Comparison of ENCODE assay signal across 16 mouse cellular contexts in genomic region chr5:111843622-111844239, GRCm38 (mm10).
DNase-seq lines count a peak whose midpoint lies in the region; ATAC-seq lines count a peak whose summit lies in the region.
"Had no signal": no experiment of that assay in that cellular context is flagged by ENCODE, and none has a peak within 500 bp of the region (broad histone marks: within the 10 kb centered on the region; RNA-seq: fewer than 3 reads in every experiment).

No protein-coding gene starts in this region.

- peak; percentile 21 for DNase-seq in brain, adult 2 months (ENCODE audit: low read depth, low spot score)
- no peak for DNase-seq in embryonic facial prominence, embryonic 14.5 days (ENCODE audit: low spot score)
- DNase-seq in left cerebral cortex, adult 9 months (ENCODE audit: low spot score in 2 of 2), result no peak
- DNase-seq in frontal cortex, postnatal 36 days (ENCODE audit: low spot score in 2 of 2), result no peak
- DNase-seq in adrenal gland, adult (ENCODE audit: inconsistent age in 2 of 2, low spot score in 1 of 2), result no peak
- DNase-seq: adrenal gland, adult 8-10 months; cerebellum, adult 11-12 months; cerebellum, postnatal 36 days; gastrocnemius, adult 2 months; heart, adult 11 months; kidney, adult 9 months; kidney, postnatal 4 days; spleen, adult 18-20 months had no signal

- WGBS in embryonic facial prominence, embryonic 14.5 days, result 31% methylated on average over 17 of the region's 17 CpGs
- WGBS in forebrain, embryonic 16.5 days, result 5% methylated on average over 17 of the region's 17 CpGs
- WGBS in midbrain, embryonic 12.5 days, result 26% methylated on average over 17 of the region's 17 CpGs

- peaks cover 8% of the 10 kb centered on the region for H3K27me3 ChIP-seq in embryonic facial prominence, embryonic 14.5 days (replicated peaks; ENCODE audit: control insufficient read depth, insufficient read depth, low read length)
- H3K27me3 ChIP-seq in forebrain, embryonic 16.5 days (replicated peaks; ENCODE audit: control insufficient read depth, insufficient read depth, low read length), result no peaks in the 10 kb centered on the region
- peaks cover 46% of the 10 kb centered on the region for H3K27me3 ChIP-seq in midbrain, embryonic 12.5 days

- H3K9me3 ChIP-seq in embryonic facial prominence, embryonic 14.5 days (ENCODE audit: control insufficient read depth, low read length), result no peaks in the 10 kb centered on the region
- no peaks in the 10 kb centered on the region for H3K9me3 ChIP-seq in forebrain, embryonic 16.5 days (ENCODE audit: control insufficient read depth, low read length)
- H3K9me3 ChIP-seq in midbrain, embryonic 12.5 days, result no peaks in the 10 kb centered on the region

- H3K4me2 ChIP-seq in embryonic facial prominence, embryonic 14.5 days (ENCODE audit: low read depth, low read length), result 0 out of 2 replicates have a peak overlapping the region, but pooled peaks have one; percentile 2
- peak overlapping the region; percentile 36 for H3K4me2 ChIP-seq in forebrain, embryonic 16.5 days (ENCODE audit: low read length)
- peak overlapping the region; percentile 13 for H3K4me2 ChIP-seq in midbrain, embryonic 12.5 days (replicated peaks)

- ATAC-seq in embryonic facial prominence, embryonic 14.5 days (ENCODE audit: low read depth), result no peak
- ATAC-seq in forebrain, embryonic 16.5 days, result peak; percentile 89
- ATAC-seq in midbrain, embryonic 12.5 days (ENCODE audit: low FRiP score, low read depth), result peak; percentile 57; the same call in 1 of the 2 replicates

- no peak overlapping the region for H3K27ac ChIP-seq in embryonic facial prominence, embryonic 14.5 days (replicated peaks; ENCODE audit: low read depth, low read length)
- peak overlapping the region; percentile 97 for H3K27ac ChIP-seq in forebrain, embryonic 16.5 days (ENCODE audit: low read length)
- H3K27ac ChIP-seq in midbrain, embryonic 12.5 days (replicated peaks), result peak overlapping the region; percentile 63
- H3K27ac ChIP-seq: gastrocnemius, adult 2 months; stomach, postnatal 0 days had no signal

- no peak overlapping the region for H3K9ac ChIP-seq in embryonic facial prominence, embryonic 14.5 days (ENCODE audit: low read depth, low read length)
- peak overlapping the region; percentile 51 for H3K9ac ChIP-seq in forebrain, embryonic 16.5 days (replicated peaks; ENCODE audit: low read depth, low read length)
- no peak overlapping the region for H3K9ac ChIP-seq in midbrain, embryonic 12.5 days (replicated peaks)

- H3K4me1 ChIP-seq in embryonic facial prominence, embryonic 14.5 days (ENCODE audit: control insufficient read depth, insufficient read depth, low read length), result no peaks in the 10 kb centered on the region
- H3K4me1 ChIP-seq in forebrain, embryonic 16.5 days (replicated peaks; ENCODE audit: control insufficient read depth, insufficient read depth, low read length), result peaks cover 36% of the 10 kb centered on the region
- peaks cover 36% of the 10 kb centered on the region for H3K4me1 ChIP-seq in midbrain, embryonic 12.5 days

- no peak overlapping the region for H3K4me3 ChIP-seq in embryonic facial prominence, embryonic 14.5 days (ENCODE audit: low read depth, low read length)
- no peak overlapping the region for H3K4me3 ChIP-seq in forebrain, embryonic 16.5 days (replicated peaks; ENCODE audit: low read length)
- H3K4me3 ChIP-seq in midbrain, embryonic 12.5 days, result no peak overlapping the region
- H3K4me3 ChIP-seq: gastrocnemius, adult 2 months had no signal

- no peaks in the 10 kb centered on the region for H3K36me3 ChIP-seq in embryonic facial prominence, embryonic 14.5 days (ENCODE audit: control insufficient read depth, insufficient read depth, low read length)
- H3K36me3 ChIP-seq in forebrain, embryonic 16.5 days (ENCODE audit: control insufficient read depth, insufficient read depth), result no peaks in the 10 kb centered on the region
- H3K36me3 ChIP-seq in midbrain, embryonic 12.5 days, result no peaks in the 10 kb centered on the region
